Mouse (Mus musculus): ENCODE data around the gene Mt1. TPM values are rescaled to one million over a fixed set of nuclear protein-coding genes. Genes with fewer than 3 reads are reported as not detected.

Gene Mt1
- total RNA-seq, 2 experiments from 2014 or later, result 168 to 174 TPM

DNA sequence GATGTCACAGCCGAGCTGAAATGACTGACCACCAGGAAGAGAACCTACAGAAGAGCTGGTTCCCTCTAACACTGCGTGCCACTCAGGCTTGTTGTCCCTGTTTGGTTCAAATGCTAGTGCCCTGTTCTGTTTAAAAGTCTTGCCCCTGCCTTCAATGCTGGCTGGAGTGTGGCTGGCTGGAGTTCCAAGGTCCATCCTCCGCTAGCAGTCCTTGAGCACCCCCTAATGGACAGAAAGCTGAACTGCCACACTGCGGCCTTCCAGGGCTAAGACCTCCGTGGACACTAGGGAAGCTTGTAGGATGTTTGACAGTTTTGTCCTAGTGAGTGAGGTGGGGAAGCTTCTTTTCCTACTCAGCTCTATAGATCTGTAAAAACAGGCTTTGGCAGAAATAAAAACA is 26.9 kb downstream of the Mt1 start:
- peak; percentile 86 for DNase-seq

DNA sequence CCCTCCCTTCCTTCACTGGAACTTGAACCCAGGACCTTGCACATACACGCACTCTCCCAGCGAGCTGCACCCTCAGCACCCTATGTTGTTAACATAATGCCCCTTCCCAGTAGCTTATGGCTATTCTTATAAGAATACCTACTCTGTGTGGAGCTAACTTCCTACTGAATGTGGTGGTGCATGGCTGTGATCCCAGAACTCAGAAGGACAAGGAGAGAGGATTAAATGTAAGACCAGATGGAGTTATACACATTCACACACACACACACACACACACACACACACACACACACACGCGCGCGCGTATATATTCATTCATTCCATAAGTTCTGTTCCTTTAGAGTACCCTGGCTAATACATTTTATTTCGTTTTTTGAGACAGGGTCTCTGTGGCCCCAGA is 27.4 kb downstream of the Mt1 start:
- DNase-seq, result no peak

- no peak for DNase-seq
Observed at GRCm38 (mm10) chr8:94207491-94207890, 28.6 kb downstream of the Mt1 start.

- no peak for DNase-seq
Observed at GRCm38 (mm10) chr8:94209639-94210038, 30.8 kb downstream of the Mt1 start.

DNA sequence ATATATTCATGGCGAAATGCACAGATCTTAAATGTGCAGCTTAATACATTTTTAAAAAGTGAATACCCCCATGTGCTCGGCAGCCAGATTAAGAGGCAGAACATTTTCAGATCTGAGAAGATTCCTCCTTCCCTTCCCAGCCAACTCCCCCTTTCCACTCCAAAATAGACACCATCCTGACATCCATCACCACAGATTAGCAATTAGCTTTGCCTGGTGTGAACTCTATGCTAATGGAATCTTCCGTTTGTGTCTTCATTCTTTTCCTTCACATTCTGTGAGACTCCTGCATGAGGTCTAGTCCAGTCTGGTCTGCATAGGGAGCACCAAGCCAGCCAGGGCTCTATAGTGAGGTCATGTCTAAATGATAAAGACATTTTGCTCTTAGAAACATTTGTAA is 31.3 kb downstream of the Mt1 start:
- no peak for DNase-seq

- DNase-seq, result no peak
Observed at GRCm38 (mm10) chr8:94213819-94214218, 34.9 kb downstream of the Mt1 start.

DNA sequence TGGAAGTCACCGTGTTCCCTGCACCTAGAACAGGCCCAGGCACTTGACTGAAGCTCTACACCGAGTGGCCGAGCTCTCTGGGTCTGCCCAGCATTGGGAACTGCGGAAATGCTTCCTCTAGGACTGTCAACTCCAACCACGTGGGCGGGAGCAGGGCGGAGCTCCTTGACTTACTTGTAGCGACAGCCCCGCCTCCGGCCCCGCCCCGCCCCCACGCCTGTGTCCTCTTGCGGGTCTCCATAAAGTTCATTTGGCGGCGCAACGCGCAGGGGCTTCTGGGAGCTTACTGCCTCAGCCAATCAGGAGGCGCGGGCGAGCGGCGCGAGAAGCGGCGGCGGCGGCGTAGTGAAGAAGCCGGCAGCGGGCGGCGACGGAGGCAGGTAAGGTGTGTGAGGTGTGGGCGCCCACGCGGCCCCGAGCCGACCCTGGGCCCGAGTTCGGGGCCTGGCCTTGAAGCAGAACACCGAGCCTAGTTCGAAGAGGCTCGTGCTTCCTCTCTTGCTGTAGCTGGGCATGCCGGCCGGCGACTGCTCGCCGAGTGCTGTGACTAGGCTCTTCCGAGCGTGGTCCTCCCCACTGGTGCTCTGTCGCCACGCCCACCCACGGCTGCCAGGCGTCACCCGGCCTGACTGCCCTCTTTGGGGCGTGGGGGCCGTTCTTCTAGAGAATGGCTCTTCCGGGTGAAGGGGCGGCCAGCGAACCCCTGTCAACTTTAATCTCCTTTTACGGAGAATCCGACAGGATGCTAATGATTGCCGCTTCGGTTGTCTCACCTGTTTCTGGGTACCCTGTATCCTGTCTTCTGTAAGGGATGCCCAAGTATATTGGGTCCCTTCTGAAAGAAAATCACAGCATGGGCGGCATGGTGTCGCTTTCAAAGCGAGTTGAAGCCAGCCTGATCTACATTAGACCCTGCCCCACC is 35.6 kb downstream of the Mt1 start, which contains the start of gene Nup93:
Nup93 (plus strand) TSS at position 313 of the 922 bp plus-strand sequence.
- DNase-seq, result peak; percentile 98

- no peak for DNase-seq
Observed at GRCm38 (mm10) chr8:94227381-94227939, 48.6 kb downstream of the Mt1 start.

Other genes with a start within 250 kb of the Mt1 start
- gene Amfr, start 166.2 kb upstream of the Mt1 start, total RNA-seq (2021), result 100 to 1,000 TPM; 134 to 137 TPM
- 10 to 100 TPM; 55.0 to 56.1 TPM for gene Nudt21, start 142.1 kb upstream of the Mt1 start, total RNA-seq (2021)
- gene Ogfod1, start 141.9 kb upstream of the Mt1 start, total RNA-seq (2021), result 10 to 100 TPM; 18.1 to 20.4 TPM
- gene Bbs2, start 80.2 kb upstream of the Mt1 start, total RNA-seq (2021), result 1 to 10 TPM; 6.7 to 7.1 TPM
- gene Mt4, start 41.9 kb upstream of the Mt1 start, total RNA-seq (2021), result not detected
- gene Mt3, start 26.5 kb upstream of the Mt1 start, total RNA-seq (2021), result 10 to 100 TPM; 26.7 to 28.1 TPM
- gene Mt2, start 6.4 kb upstream of the Mt1 start, total RNA-seq (2021), result 10 to 100 TPM; 35.5 to 37.4 TPM
- 10 to 100 TPM; 45.1 to 52.7 TPM for gene Nup93, start 35.5 kb downstream of the Mt1 start, total RNA-seq (2021)
- under 1 TPM in 1 of 2 experiments, not detected in 1; 0.11 TPM for gene Slc12a3, start 150.1 kb downstream of the Mt1 start, total RNA-seq (2021)
- 10 to 100 TPM; 56.6 to 66.4 TPM for gene Herpud1, start 207.4 kb downstream of the Mt1 start, total RNA-seq (2021)